Comparison of ENCODE assay signal across 12 mouse cellular contexts in the genomic region with DNA sequence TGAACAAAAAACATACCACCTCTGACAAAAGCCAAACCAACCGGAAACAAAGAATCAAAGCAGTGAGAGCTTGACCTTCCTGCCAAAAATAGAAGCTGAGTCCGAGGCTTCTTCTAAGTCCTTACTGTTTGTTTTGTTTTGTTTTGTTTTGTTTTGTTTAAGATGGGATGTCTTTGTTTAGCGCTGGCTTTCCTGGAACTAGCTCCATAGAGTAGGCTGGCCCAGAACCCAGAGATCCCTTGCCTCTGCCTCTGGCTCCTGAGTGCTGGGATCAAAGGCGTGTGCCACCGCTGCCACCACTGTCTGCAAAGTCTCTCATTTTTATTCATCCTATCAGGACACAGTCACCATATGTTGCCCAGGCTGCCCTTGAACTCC. TPM values are rescaled to one million over a fixed set of nuclear protein-coding genes. Genes with fewer than 3 reads are reported as not detected.
A peak's percentile ranks its signal among the peaks of the same experiment; 100 is the strongest.
DNase-seq lines count a peak whose midpoint lies in the region; ATAC-seq and TF ChIP-seq lines count a peak whose summit lies in the region.
"Had no signal": no experiment of that assay in that cellular context is flagged by ENCODE, and none has a peak within 500 bp of the region (broad histone marks: within the 10 kb centered on the region; RNA-seq: fewer than 3 reads in every experiment).

No protein-coding gene starts in this region.

- WGBS in heart, embryonic 10.5 days = 65% methylated on average over 5 of the region's 5 CpGs
- WGBS in kidney, postnatal 0 days = 59% methylated on average over 5 of the region's 5 CpGs
- WGBS in stomach, postnatal 0 days = 55% methylated on average over 5 of the region's 5 CpGs

- H3K9ac ChIP-seq in kidney, postnatal 0 days (ENCODE audit: low read depth, low read length) = no peak overlapping the region
- no peak overlapping the region for H3K9ac ChIP-seq in stomach, postnatal 0 days (ENCODE audit: low read length)
- H3K9ac ChIP-seq: limb, embryonic 13.5 days had no signal

- no peaks in the 10 kb centered on the region for H3K9me3 ChIP-seq in heart, embryonic 10.5 days
- no peaks in the 10 kb centered on the region for H3K9me3 ChIP-seq in kidney, postnatal 0 days (replicated peaks; ENCODE audit: low read length)
- no peaks in the 10 kb centered on the region for H3K9me3 ChIP-seq in stomach, postnatal 0 days (ENCODE audit: control insufficient read depth, low read length)
- H3K9me3 ChIP-seq: limb, embryonic 13.5 days had no signal

- H3K4me2 ChIP-seq in kidney, postnatal 0 days (ENCODE audit: low read length) = no peak overlapping the region
- no peak overlapping the region for H3K4me2 ChIP-seq in stomach, postnatal 0 days (replicated peaks; ENCODE audit: low read depth)

- ATAC-seq in kidney, postnatal 0 days (replicated peaks; ENCODE audit: low FRiP score, low read depth) = no peak
- no peak for ATAC-seq in stomach, postnatal 0 days (ENCODE audit: low FRiP score, low TSS enrichment)

- H3K4me1 ChIP-seq in heart, embryonic 10.5 days = peaks cover 53% of the 10 kb centered on the region
- H3K4me1 ChIP-seq in kidney, postnatal 0 days (replicated peaks; ENCODE audit: insufficient read depth, low read length) = peaks cover 15% of the 10 kb centered on the region; the same call in 1 of the 2 replicates
- peaks cover 10% of the 10 kb centered on the region for H3K4me1 ChIP-seq in stomach, postnatal 0 days (replicated peaks; ENCODE audit: control insufficient read depth, insufficient read depth)

- no peak for TF ChIP-seq EP300 in stomach, postnatal 0 days (optimal IDR thresholded peaks at IDR 0.05)

- no peak for DNase-seq in heart, embryonic 10.5 days (ENCODE audit: low spot score)
- no peak for DNase-seq in heart, adult 8-10 months (ENCODE audit: low spot score)
- DNase-seq in kidney, postnatal 0 days (ENCODE audit: low spot score) = no peak
- DNase-seq in kidney, adult 9 months = no peak
- peak; percentile 23 for DNase-seq in thymus, postnatal 25 days
- DNase-seq in thymus, postnatal 14 days = no peak
- DNase-seq in stomach, postnatal 0 days (ENCODE audit: low spot score) = no peak
- DNase-seq in B cell, adult 2 months = no peak
- DNase-seq: cerebellum, adult 8-10 months; layer of hippocampus, adult 9-11 months had no signal

- 0 out of 2 replicates have a peak, but pooled peaks cover 5% of the 10 kb centered on the region for H3K27me3 ChIP-seq in heart, embryonic 10.5 days (ENCODE audit: insufficient read depth, poor library complexity, severe bottlenecking)
- H3K27me3 ChIP-seq in kidney, postnatal 0 days (ENCODE audit: insufficient read depth, low read length) = no peaks in the 10 kb centered on the region
- no peaks in the 10 kb centered on the region for H3K27me3 ChIP-seq in stomach, postnatal 0 days (ENCODE audit: control insufficient read depth, insufficient read depth, low read length)
- H3K27me3 ChIP-seq: limb, embryonic 13.5 days had no signal

- 0 out of 2 replicates have a peak overlapping the region, but pooled peaks have one; percentile 94 for H3K27ac ChIP-seq in heart, embryonic 10.5 days
- H3K27ac ChIP-seq in kidney, postnatal 0 days = 0 out of 2 replicates have a peak overlapping the region, but pooled peaks have one; percentile 62
- H3K27ac ChIP-seq in stomach, postnatal 0 days (replicated peaks) = peak overlapping the region; percentile 83
- H3K27ac ChIP-seq: limb, embryonic 13.5 days had no signal

- no peak overlapping the region for H3K4me3 ChIP-seq in heart, embryonic 10.5 days
- no peak overlapping the region for H3K4me3 ChIP-seq in kidney, postnatal 0 days (replicated peaks; ENCODE audit: low read depth, low read length)
- H3K4me3 ChIP-seq in stomach, postnatal 0 days (ENCODE audit: low read depth, low read length) = no peak overlapping the region
- H3K4me3 ChIP-seq: limb, embryonic 13.5 days had no signal

- no peak for TF ChIP-seq CTCF in kidney, postnatal 0 days (IDR thresholded peaks at IDR 0.05; ENCODE audit: low read depth)
- no peak for TF ChIP-seq CTCF in stomach, postnatal 0 days (IDR thresholded peaks at IDR 0.05; ENCODE audit: low read depth)

- H3K36me3 ChIP-seq in heart, embryonic 10.5 days = no peaks in the 10 kb centered on the region
- no peaks in the 10 kb centered on the region for H3K36me3 ChIP-seq in kidney, postnatal 0 days (ENCODE audit: insufficient read depth, low read length)
- H3K36me3 ChIP-seq in stomach, postnatal 0 days (ENCODE audit: control insufficient read depth, insufficient read depth, low read length) = no peaks in the 10 kb centered on the region
- H3K36me3 ChIP-seq: limb, embryonic 13.5 days had no signal

RNA-seq across cellular contexts. Expression of a gene that starts 1.0 kb away (rescaled TPM):
- polyA plus RNA-seq in heart, embryonic 10.5 days (2016; fragmentation: Nextera tagmentation; extraction: Ambion mirVana) = 7.8 and 14.5 TPM in 2 replicates
- 10 to 100 TPM; 15.8 to 28.8 (median 20.2) TPM for total RNA-seq in heart, adult 8-10 months (2022)
- polyA plus RNA-seq in kidney, postnatal 0 days (2015; fragmentation: Nextera tagmentation; extraction: Ambion mirVana) = 5.4 and 5.7 TPM in 2 replicates
- 51.8 and 56.4 TPM in 2 replicates for polyA plus RNA-seq in stomach, postnatal 0 days (2015; fragmentation: Nextera tagmentation; extraction: Ambion mirVana)

RNA-seq across cellular contexts. Expression of a gene that starts 15.3 kb away (rescaled TPM):
- 16.1 and 17.2 TPM in 2 replicates for polyA plus RNA-seq in heart, embryonic 10.5 days (2016; fragmentation: Nextera tagmentation; extraction: Ambion mirVana)
- under 1 TPM in 1 of 4 experiments, not detected in 3; 0.20 TPM for total RNA-seq in heart, adult 8-10 months (2022)
- polyA plus RNA-seq in kidney, postnatal 0 days (2015; fragmentation: Nextera tagmentation; extraction: Ambion mirVana) = 5.2 and 7.0 TPM in 2 replicates
- 3.5 and 3.8 TPM in 2 replicates for polyA plus RNA-seq in stomach, postnatal 0 days (2015; fragmentation: Nextera tagmentation; extraction: Ambion mirVana)
- total RNA-seq: monocyte, adult 5-6 weeks had no signal

RNA-seq across cellular contexts. Expression of a gene that starts 27.4 kb away (rescaled TPM):
- polyA plus RNA-seq in heart, embryonic 10.5 days (2016; fragmentation: Nextera tagmentation; extraction: Ambion mirVana) = 838 and 1,170 TPM in 2 replicates
- 10 to 100 TPM; 20.8 to 26.2 (median 22.0) TPM for total RNA-seq in heart, adult 8-10 months (2022)
- 926 and 1,019 TPM in 2 replicates for polyA plus RNA-seq in kidney, postnatal 0 days (2015; fragmentation: Nextera tagmentation; extraction: Ambion mirVana)
- polyA plus RNA-seq in stomach, postnatal 0 days (2015; fragmentation: Nextera tagmentation; extraction: Ambion mirVana) = 358 and 380 TPM in 2 replicates

RNA-seq across cellular contexts. Expression of a gene that starts 39.7 kb away (rescaled TPM):
- polyA plus RNA-seq in heart, embryonic 10.5 days (2016; fragmentation: Nextera tagmentation; extraction: Ambion mirVana) = 155 and 166 TPM in 2 replicates
- total RNA-seq in heart, adult 8-10 months (2022) = 100 to 1,000 TPM; 182 to 213 (median 198) TPM
- 137 and 141 TPM in 2 replicates for polyA plus RNA-seq in kidney, postnatal 0 days (2015; fragmentation: Nextera tagmentation; extraction: Ambion mirVana)
- 64.7 and 70.3 TPM in 2 replicates for polyA plus RNA-seq in stomach, postnatal 0 days (2015; fragmentation: Nextera tagmentation; extraction: Ambion mirVana)

RNA-seq across cellular contexts. Expression of a gene that starts 56.4 kb away (rescaled TPM):
- polyA plus RNA-seq in heart, embryonic 10.5 days (2016; fragmentation: Nextera tagmentation; extraction: Ambion mirVana) = 8.0 and 9.0 TPM in 2 replicates
- 10 to 100 TPM; 17.1 to 20.4 (median 19.4) TPM for total RNA-seq in heart, adult 8-10 months (2022)
- 13.9 and 27.9 TPM in 2 replicates for polyA plus RNA-seq in kidney, postnatal 0 days (2015; fragmentation: Nextera tagmentation; extraction: Ambion mirVana)
- 8.6 and 12.1 TPM in 2 replicates for polyA plus RNA-seq in stomach, postnatal 0 days (2015; fragmentation: Nextera tagmentation; extraction: Ambion mirVana)
